Mouse (Mus musculus) thymus, adult 2 months (tissue): ENCODE measurements around the gene Syngr4.

ENCODE experiments used
- CTCF ChIP-seq: fragments of 200-500 bp; IDR thresholded peaks from 2 replicates; pipeline ENCODE4 v1.5.1; 2012; ENCODE audit warnings: mild to moderate bottlenecking, control low read depth, low read length, moderate library complexity, borderline replicate concordance; ENCODE audit not compliant: control insufficient read depth, poor library complexity, insufficient read depth; ENCODE audit errors: extremely low read depth
- POLR2A ChIP-seq: fragments of 200-500 bp; IDR thresholded peaks from 2 replicates; pipeline ENCODE4 v1.6.1; 2012; ENCODE audit warnings: mild to moderate bottlenecking, low read length, control low read depth, moderate library complexity; ENCODE audit not compliant: control insufficient read depth, poor library complexity, insufficient read depth; ENCODE audit errors: extremely low read depth

DNA sequence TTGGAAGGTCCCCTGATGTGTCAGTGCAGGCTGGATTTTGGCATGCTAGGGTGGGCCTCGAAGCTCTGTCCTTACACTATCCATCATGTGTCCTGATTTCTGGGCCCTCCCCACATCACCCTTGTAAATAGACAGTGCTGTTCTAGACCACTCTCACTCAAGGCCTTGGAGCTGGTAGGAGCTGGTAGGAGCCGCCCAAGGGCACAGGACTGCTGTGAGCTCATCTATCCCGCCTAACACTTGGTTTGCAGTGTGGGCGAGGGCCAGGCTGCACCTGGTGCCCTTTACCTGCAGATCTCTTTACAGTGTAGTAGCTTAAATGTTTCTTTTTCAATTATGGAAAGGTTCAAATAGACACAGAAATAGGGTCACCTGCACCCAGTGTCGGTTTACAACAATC lies 18.5 kb upstream of the Syngr4 start:
- TF ChIP-seq POLR2A (no peak), CTCF (no peak)
